ENCODE assay signal across 8 mouse cellular contexts in the genomic region with DNA sequence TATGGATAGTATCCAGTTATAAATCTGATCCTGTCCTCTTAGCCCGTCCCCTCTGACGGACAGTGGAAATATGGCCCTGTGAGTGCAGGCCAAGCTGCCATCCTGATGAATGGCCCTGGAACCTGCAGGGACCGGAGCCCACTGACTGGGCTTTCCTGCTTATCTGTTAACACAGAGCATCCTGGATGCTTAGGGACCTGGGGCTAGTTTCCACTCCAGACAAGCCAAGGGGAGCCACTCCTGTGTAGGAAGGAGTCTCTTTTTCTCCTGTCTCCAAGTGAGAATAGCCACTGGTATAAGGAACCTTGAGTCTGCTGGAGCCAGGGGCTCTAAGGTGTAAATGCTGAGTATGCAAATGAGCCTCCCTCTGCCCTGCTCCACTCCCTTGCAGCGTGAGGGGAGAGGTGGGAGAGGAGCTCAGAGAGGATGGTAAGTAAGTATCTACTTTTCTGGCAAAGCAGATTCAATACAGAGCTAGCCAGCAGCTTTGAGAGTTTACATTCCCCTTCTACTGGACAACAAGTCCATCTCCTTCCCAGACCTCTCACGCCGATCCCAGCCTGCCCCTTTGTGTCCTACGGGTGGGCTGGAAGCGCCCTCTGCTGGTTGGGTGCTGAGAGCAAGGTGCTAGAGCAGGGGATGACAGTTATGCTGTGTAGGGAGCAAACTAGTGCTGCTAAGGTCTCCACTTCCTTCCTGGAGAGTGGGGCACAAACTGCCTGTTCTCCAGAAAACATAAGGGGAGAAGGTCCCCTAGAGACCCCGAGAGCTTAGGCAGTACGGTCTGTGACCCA. TPM values are rescaled to one million over a fixed set of nuclear protein-coding genes. Genes with fewer than 3 reads are reported as not detected.
DNase-seq lines count a peak whose midpoint lies in the region; ATAC-seq and TF ChIP-seq lines count a peak whose summit lies in the region.

No protein-coding gene starts in this region.

- intact Hi-C loops in left cerebral cortex, postnatal 36 days (cut with DNase I) = loop anchor here (5.0 kb wide), 1 partner anchor 83 kb away; a partner anchor contains a TSS

- H3K9ac ChIP-seq in intestine, postnatal 0 days (ENCODE audit: low read depth, low read length) = no peak overlapping the region
- no peak overlapping the region for H3K9ac ChIP-seq in midbrain, embryonic 12.5 days (replicated peaks)

- 35% methylated on average over 10 of the region's 10 CpGs for WGBS in intestine, postnatal 0 days
- WGBS in midbrain, embryonic 12.5 days = 42% methylated on average over 10 of the region's 10 CpGs
- WGBS in spleen, adult 2 months = 49% methylated on average over 10 of the region's 10 CpGs

- H3K4me2 ChIP-seq in intestine, postnatal 0 days (replicated peaks; ENCODE audit: low read depth) = no peak overlapping the region
- H3K4me2 ChIP-seq in midbrain, embryonic 12.5 days (replicated peaks) = no peak overlapping the region

- ATAC-seq in granulocyte monocyte progenitor cell, adult 5-6 weeks (replicated peaks; ENCODE audit: poor library complexity, severe bottlenecking) = peak; percentile 82
- peak; percentile 54; the same call in 1 of the 2 replicates for ATAC-seq in intestine, postnatal 0 days
- ATAC-seq in midbrain, embryonic 12.5 days (ENCODE audit: low FRiP score, low read depth) = peak; percentile 78
- no peak for ATAC-seq in monocyte, adult 5-6 weeks (replicated peaks; ENCODE audit: insufficient number of reproducible peaks, low FRiP score, low TSS enrichment, poor library complexity, severe bottlenecking)

- no peaks in the 10 kb centered on the region; the same call in 1 of the 2 replicates for H3K36me3 ChIP-seq in intestine, postnatal 0 days (ENCODE audit: control insufficient read depth, insufficient read depth)
- H3K36me3 ChIP-seq in midbrain, embryonic 12.5 days = peaks cover 81% of the 10 kb centered on the region
- H3K36me3 ChIP-seq in spleen, adult 2 months (ENCODE audit: control insufficient read depth, insufficient read depth, low read length) = no peaks in the 10 kb centered on the region

- no peaks in the 10 kb centered on the region for H3K4me1 ChIP-seq in intestine, postnatal 0 days (replicated peaks; ENCODE audit: control insufficient read depth, insufficient read depth, low read length)
- 0 out of 2 replicates have a peak, but pooled peaks cover 4% of the 10 kb centered on the region for H3K4me1 ChIP-seq in midbrain, embryonic 12.5 days
- no peaks in the 10 kb centered on the region; the same call in 1 of the 2 replicates for H3K4me1 ChIP-seq in spleen, adult 2 months (ENCODE audit: control insufficient read depth, insufficient read depth, insufficient read length)

- peak; percentile 96 for TF ChIP-seq CTCF in intestine, postnatal 0 days (IDR thresholded peaks at IDR 0.05; ENCODE audit: low read depth)
- TF ChIP-seq CTCF in spleen, adult 2 months (IDR thresholded peaks at IDR 0.05; ENCODE audit: extremely low read depth, insufficient read depth, insufficient read length, insufficient replicate concordance) = peak; percentile 67; the same call in 1 of the 2 replicates

- TF ChIP-seq POLR2A in spleen, adult 2 months (IDR thresholded peaks at IDR 0.05; ENCODE audit: low read depth, low read length) = no peak

- no peak overlapping the region for H3K4me3 ChIP-seq in intestine, postnatal 0 days (ENCODE audit: low read depth, low read length)
- H3K4me3 ChIP-seq in midbrain, embryonic 12.5 days = no peak overlapping the region
- H3K4me3 ChIP-seq in spleen, adult 2 months (ENCODE audit: extremely low read depth, insufficient read depth, insufficient read length) = no peak overlapping the region

- H3K27me3 ChIP-seq in intestine, postnatal 0 days (replicated peaks; ENCODE audit: control insufficient read depth, insufficient read depth, low read length) = no peaks in the 10 kb centered on the region
- no peaks in the 10 kb centered on the region for H3K27me3 ChIP-seq in midbrain, embryonic 12.5 days
- no peaks in the 10 kb centered on the region for H3K27me3 ChIP-seq in spleen, adult 2 months (ENCODE audit: control insufficient read depth, insufficient read depth, low read length)

- H3K27ac ChIP-seq in intestine, postnatal 0 days (ENCODE audit: low read depth, low read length) = no peak overlapping the region
- H3K27ac ChIP-seq in midbrain, embryonic 12.5 days (replicated peaks) = no peak overlapping the region
- H3K27ac ChIP-seq in spleen, adult 2 months (ENCODE audit: insufficient read depth, low read length) = no peak overlapping the region

- peak; percentile 55 for DNase-seq in adrenal gland, adult 8-10 months
- peak; percentile 85 for DNase-seq in embryo, embryonic 10.5 days (ENCODE audit: low spot score)
- peak; percentile 69 for DNase-seq in left cerebral cortex, postnatal 36 days (ENCODE audit: low spot score in 2 of 2)
- peak in 1 of 2 experiments; percentile 54 for DNase-seq in spleen, adult 2 months (ENCODE audit: low read depth in 1 of 2, low spot score in 2 of 2)

- no peaks in the 10 kb centered on the region for H3K9me3 ChIP-seq in intestine, postnatal 0 days (ENCODE audit: control insufficient read depth)
- no peaks in the 10 kb centered on the region for H3K9me3 ChIP-seq in midbrain, embryonic 12.5 days

RNA-seq across cellular contexts. Expression of a gene that starts 24.7 kb away (rescaled TPM):
- 1 to 10 TPM in 3 of 4 experiments, under 1 TPM in 1; 0.92 to 1.3 (median 1.2) TPM for total RNA-seq in adrenal gland, adult 8-10 months (2022)
- 0.17 and 0.21 TPM in 2 replicates for total RNA-seq in granulocyte monocyte progenitor cell, adult 5-6 weeks (2014; fragmentation: Nextera tagmentation)
- 0.05 and 0.60 TPM in 2 replicates for total RNA-seq in granulocyte monocyte progenitor cell, adult 5-6 weeks (2017)
- polyA plus RNA-seq in intestine, postnatal 0 days (2015; fragmentation: Nextera tagmentation; extraction: Ambion mirVana) = 0.35 and 0.63 TPM in 2 replicates
- total RNA-seq in left cerebral cortex, postnatal 36 days (2021) = 1 to 10 TPM; 6.5 to 8.5 TPM
- polyA plus RNA-seq in midbrain, embryonic 12.5 days (2016; fragmentation: Nextera tagmentation; extraction: Ambion mirVana) = 3.2 and 3.9 TPM in 2 replicates
- polyA plus RNA-seq in spleen, adult 2 months (2012; rRNA removed) = 0.78 and 1.2 TPM in 2 replicates
- total RNA-seq in monocyte, adult 5-6 weeks (2017) = not detected in 3 replicates
